Mouse (Mus musculus) G1E (cell line): ENCODE measurements around the gene Apoa4.

Source experiments
- CTCF ChIP-seq: IDR thresholded peaks from 2 replicates; pipeline ENCODE4 v1.5.1; 2012; ENCODE audit warnings: low read depth, low read length, inconsistent platforms, mixed read lengths
- GATA1 ChIP-seq: IDR thresholded peaks from 2 replicates; pipeline ENCODE4 v1.6.1; 2012; ENCODE audit warnings: borderline replicate concordance, low read length, inconsistent platforms, mixed read lengths
- TAL1 ChIP-seq: conservative IDR thresholded peaks from 2 replicates; pipeline ENCODE4 v1.6.1; 2012; ENCODE audit warnings: low read depth, low read length, inconsistent platforms, mixed read lengths

DNA sequence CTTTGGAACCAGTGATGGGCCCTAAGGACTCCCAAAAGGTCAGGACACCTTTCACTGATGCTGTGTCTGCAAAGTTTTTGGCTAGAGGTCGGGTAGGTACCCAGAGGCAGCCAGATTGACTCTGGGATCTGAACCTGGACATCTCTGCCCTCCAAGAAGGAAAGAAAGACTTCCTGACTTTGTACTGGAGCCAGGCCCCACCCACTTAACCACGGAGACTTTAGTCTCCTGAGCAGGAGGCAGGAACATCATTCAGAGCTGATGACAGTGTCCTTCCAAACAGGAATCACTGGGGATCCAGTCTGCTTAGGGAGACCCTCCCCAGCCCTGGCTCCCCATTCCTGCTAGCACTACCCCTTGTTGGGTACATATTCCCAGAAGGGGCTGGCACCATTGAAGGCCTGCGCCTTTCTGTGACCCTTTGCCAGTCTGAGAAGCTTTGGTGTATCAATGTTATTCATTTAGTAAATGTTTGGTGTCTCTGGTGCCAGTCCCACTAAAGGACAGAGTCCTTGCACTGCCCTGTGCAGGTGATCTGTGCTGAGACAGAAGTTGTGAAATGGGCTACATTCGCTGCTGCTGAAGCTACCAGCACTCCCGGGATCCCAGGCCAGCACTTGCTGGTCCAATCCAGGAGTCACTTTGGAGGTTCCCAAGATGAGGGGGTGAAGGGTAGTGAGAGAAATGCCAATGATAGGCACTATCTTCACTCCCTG is 15.4 kb upstream of the Apoa4 start:
- TF ChIP-seq CTCF (no peak), TAL1 (no peak), GATA1 (no peak)
